Mouse (Mus musculus) C3H10T1/2 (cell line): ENCODE measurements around the gene Olfr1428. TPM values are rescaled to one million over a fixed set of nuclear protein-coding genes. Genes with fewer than 3 reads are reported as not detected.

Source experiments
- polyA plus RNA-seq, 2 experiments: library from polyadenylated mRNA; unstranded; fragments of >200 nt; fragmentation: generic; extraction: Trizol; gene quantifications; one replicate each; pipeline ENCODE4 v1.2.1; 2012; ENCODE audit warnings: missing spikeins in 2 of 2

The Olfr1428 gene
- not detected for polyA plus RNA-seq

DNA sequence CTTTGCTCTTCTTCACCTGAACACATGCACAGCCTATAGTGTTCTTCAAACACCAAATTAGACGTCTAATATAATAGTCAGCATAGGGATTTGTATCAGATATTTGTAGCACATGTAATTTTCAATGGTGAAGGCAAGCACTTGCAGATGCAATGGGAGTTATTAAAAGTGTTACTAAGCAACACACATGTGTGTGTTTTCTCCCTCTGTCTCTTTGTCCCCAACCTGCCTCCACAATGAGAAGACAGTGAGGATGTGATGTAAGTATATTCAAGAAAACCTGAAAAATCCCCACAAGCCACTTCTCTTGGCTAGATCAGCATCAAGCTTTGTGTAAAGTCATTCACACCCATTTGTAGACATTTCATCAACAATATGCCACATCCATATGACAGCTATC lies at the start of gene Olfr1428:
TSS of gene Olfr1428 (minus strand) at position 101 of the 400 bp plus-strand sequence.

DNA sequence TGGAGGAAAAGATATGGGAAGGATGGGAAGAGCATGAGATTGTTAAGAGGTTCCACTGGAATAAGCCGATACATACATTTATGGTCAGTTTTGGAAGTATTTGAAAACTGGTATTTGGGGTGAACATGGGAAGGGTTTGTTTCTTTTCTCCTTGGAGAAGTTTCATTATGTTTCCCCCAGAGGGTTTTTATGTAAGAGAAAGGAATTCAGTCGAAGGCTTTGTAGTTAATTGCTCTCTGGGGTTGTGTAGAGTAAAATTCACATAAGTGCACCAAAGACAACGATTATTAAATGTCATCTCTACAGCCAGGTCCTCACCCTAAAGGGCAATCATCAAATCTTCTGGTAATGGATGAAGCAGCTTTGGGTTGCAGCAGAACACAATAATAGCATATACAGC lies 7.4 kb upstream of the Olfr1428 start, which contains the start of gene Olfr76:
TSS of gene Olfr76 (minus strand) at position 101 of the 400 bp plus-strand sequence.

DNA sequence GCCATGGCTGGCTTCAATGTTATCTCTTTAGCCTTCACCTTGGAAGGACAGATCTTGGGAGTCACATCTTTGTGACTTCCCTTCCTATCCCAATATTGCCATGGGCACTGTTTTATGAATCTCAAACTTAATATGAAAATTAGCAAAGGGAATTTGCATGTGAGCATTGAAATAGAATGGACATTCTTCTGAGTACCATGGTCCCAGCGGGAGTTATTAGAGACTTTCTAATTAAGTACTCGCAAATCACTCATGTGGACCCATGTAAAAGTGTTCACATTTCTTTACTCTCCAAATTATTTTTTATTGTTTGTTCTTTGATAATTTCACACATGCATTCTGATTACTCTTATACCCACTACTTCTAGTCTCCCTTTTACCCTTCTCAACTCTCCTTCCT lies 12.5 kb downstream of the Olfr1428 start, which contains the start of gene Olfr1427:
TSS of gene Olfr1427 (minus strand) at position 101 of the 400 bp plus-strand sequence.

DNA sequence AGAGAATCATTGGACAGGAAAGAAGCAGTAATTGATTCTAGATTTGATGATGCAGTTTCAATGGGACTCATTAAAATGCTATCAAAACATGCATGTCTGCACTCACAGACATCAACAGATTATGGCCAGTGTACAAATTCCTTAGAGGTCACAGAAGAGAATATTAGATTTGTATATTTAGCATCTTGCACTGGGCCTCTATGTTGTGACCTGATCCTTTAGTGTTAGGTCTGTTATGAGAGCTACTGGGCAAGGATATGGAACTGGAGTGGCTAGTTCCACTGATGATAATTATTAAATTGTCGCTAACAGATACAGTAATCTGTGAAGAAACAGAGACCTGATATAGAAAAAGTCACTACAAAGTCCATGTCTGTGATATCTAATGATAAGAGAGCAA lies 23.8 kb downstream of the Olfr1428 start, which contains the start of gene Olfr1426:
TSS of gene Olfr1426 (minus strand) at position 101 of the 400 bp plus-strand sequence.

DNA sequence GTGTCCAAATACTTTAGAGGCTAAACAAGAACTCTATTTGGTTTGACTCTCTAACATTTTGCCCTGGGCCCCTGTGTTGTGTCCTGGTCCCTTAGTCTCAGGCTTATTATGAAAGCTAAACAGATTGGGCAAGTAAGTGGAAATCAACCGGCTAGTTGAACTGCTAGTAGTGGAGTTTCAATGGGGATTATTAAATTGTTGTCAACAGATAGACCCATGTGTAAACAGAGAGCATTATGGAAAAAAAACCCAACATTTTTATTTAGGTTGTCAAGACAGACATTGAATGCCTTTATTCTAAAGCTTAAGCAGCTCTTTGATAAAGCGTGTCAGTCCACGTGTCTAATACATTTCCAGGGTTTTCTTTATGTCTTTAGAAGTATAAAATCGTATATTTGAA lies 38.1 kb downstream of the Olfr1428 start, which contains the start of gene Olfr1425:
TSS of gene Olfr1425 (minus strand) at position 101 of the 400 bp plus-strand sequence.

DNA sequence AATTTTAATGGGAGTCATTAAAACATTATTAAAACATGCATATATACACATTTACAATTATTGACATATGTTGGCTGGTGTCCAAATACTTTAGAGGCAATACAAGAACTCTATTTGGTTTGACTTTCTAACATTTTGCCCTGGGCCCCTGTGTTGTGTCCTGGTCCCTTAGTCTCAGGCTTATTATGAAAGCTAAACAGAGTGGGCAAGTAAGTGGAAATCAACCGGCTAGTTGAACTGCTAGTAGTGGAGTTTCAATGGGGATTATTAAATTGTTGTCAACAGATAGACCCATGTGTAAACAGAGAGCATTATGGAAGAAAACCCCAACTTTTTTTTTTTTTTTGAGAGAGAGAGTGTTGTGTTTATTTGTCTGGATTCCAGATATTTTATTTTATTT lies 53.1 kb downstream of the Olfr1428 start, which contains the start of gene Olfr1424:
TSS of gene Olfr1424 (minus strand) at position 101 of the 400 bp plus-strand sequence.

Other genes starting within 250 kb of the Olfr1428 start
- not detected for gene Olfr1419, start 240.8 kb downstream of the Olfr1428 start, polyA plus RNA-seq
- not detected for gene Olfr1420, start 229.3 kb downstream of the Olfr1428 start, polyA plus RNA-seq
- 1 to 10 TPM; 1.8 to 7.9 TPM for gene Patl1, start 203.5 kb downstream of the Olfr1428 start, polyA plus RNA-seq
- gene Osbp, start 150.0 kb downstream of the Olfr1428 start, polyA plus RNA-seq = 10 to 100 TPM in 1 of 2 experiments, 1 to 10 TPM in 1; 2.2 to 19.9 TPM
- gene Olfr1423, start 74.6 kb downstream of the Olfr1428 start, polyA plus RNA-seq = under 1 TPM in 1 of 2 experiments, not detected in 1; 0.02 TPM
- not detected for gene Olfr1424, start 53.2 kb downstream of the Olfr1428 start, polyA plus RNA-seq
- gene Olfr1425, start 38.2 kb downstream of the Olfr1428 start, polyA plus RNA-seq = not detected
- not detected for gene Olfr1426, start 23.9 kb downstream of the Olfr1428 start, polyA plus RNA-seq
- gene Olfr1427, start 12.6 kb downstream of the Olfr1428 start, polyA plus RNA-seq = not detected
- not detected for gene Olfr76, start 7.3 kb upstream of the Olfr1428 start, polyA plus RNA-seq
- gene Olfr1555-ps1, start 54.2 kb upstream of the Olfr1428 start, polyA plus RNA-seq = not detected
- gene Olfr1431, start 84.7 kb upstream of the Olfr1428 start, polyA plus RNA-seq = not detected
- not detected for gene Olfr1432, start 116.7 kb upstream of the Olfr1428 start, polyA plus RNA-seq
- not detected for gene Olfr262, start 125.8 kb upstream of the Olfr1428 start, polyA plus RNA-seq
- gene Olfr235, start 145.1 kb upstream of the Olfr1428 start, polyA plus RNA-seq = not detected
- not detected for gene Olfr1434, start 164.0 kb upstream of the Olfr1428 start, polyA plus RNA-seq
- not detected for gene Olfr1436, start 183.2 kb upstream of the Olfr1428 start, polyA plus RNA-seq
- gene Olfr1437, start 209.2 kb upstream of the Olfr1428 start, polyA plus RNA-seq = not detected
- gene Olfr1438-ps1, start 220.0 kb upstream of the Olfr1428 start, polyA plus RNA-seq = not detected